Mouse (Mus musculus) E14TG2a.4 (cell line): ENCODE measurements around the gene Elof1.

ENCODE experiments used
- CTCF ChIP-seq: conservative IDR thresholded peaks from 2 replicates; pipeline ENCODE4 v1.5.1; 2014; ENCODE audit warnings: low read length
- POU5F1 ChIP-seq: IDR thresholded peaks from 2 replicates; pipeline ENCODE4 v1.6.1; 2014; ENCODE audit warnings: low read length, borderline replicate concordance

- TF ChIP-seq CTCF, result no peak
- TF ChIP-seq POU5F1, result no peak
Measured at GRCm38 (mm10) chr9:22089986-22090385, 27.0 kb downstream of the Elof1 start.
